Mouse (Mus musculus) gastrocnemius, postnatal 14 days (tissue): ENCODE measurements around the gene Hbb-bs. TPM values are rescaled to one million over a fixed set of nuclear protein-coding genes. Genes with fewer than 3 reads are reported as not detected.
"Not testable (repeated sequence)": the region's sequence is repeated elsewhere in the genome, so short reads cannot be mapped to it uniquely, and the experiment has no call there.

Experiments
- DNase-seq: peaks from one replicate; pipeline ENCODE4 v3.0.0; 2021; ENCODE audit warnings: mixed read lengths
- intact Hi-C: fragments of 180-260 bp; cut with DNase I; formaldehyde crosslinking; loops from one replicate; pipeline ENCODE4 v1.15.1; 2025; ENCODE audit warnings: low total_unique reads
- total RNA-seq, 2 experiments: library from RNA; stranded (reverse); gene quantifications; 2 replicates each; pipeline ENCODE4 v1.2.3; 2021

The Hbb-bs gene
- total RNA-seq, 2 experiments from 2014 or later: 1,097 to 1,122 TPM

DNA sequence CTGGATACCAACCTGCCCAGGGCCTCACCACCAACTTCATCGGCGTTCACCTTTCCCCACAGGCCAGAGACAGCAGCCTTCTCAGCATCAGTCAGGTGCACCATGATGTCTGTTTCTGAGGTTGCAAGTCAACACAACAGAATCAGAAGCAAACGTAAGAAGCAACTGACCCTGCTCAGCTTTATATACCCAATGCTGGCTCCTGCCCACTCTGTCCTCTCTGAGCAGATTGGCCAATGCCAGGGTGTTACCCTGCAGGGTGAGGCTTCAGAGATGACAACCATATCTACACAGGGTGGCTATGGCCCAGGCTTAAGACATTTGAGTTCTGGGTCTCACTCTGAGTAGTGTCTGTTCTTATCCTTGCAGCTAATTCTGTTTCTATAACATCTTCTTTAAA is 14.1 kb downstream of the Hbb-bs start, which contains the start of gene Hbb-bt:
Gene Hbb-bt, minus strand, starts transcription at position 231 of the 400 bp plus-strand sequence.
- intact Hi-C loops: no loop called here

GRCm38 (mm10) chr7:103813152-103813551 is 14.7 kb downstream of the Hbb-bs start:
- DNase-seq, intact Hi-C loops: not testable (repeated sequence)

More for the DNA sequence above, 14.1 kb downstream of the Hbb-bs start, which contains the start of gene Hbb-bt:
- no peak for DNase-seq

DNA sequence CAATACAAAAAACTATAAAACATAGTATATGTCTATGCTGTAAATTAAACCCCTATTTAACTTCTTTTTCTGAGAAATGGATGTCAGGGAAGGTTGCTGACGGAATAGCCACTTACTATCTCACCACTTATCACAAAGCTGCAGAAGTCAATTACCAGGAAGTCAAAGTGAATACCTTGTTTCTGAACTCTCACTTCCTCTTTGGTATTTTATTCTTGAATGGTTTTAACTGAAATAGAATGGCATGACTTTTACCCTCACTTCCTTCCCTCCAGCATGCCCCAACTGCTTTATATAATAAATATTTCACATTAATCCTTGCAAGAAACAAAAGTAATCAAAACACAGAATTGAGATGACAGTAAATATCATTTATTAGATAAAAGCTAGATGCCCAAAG is 15.7 kb downstream of the Hbb-bs start:
- intact Hi-C loops: no loop called here
- no peak for DNase-seq

GRCm38 (mm10) chr7:103811223-103811845 is 16.6 kb downstream of the Hbb-bs start:
- intact Hi-C loops: no loop called here
- DNase-seq: no peak

GRCm38 (mm10) chr7:103810746-103811145 is 17.1 kb downstream of the Hbb-bs start:
- intact Hi-C loops: no loop called here

DNA sequence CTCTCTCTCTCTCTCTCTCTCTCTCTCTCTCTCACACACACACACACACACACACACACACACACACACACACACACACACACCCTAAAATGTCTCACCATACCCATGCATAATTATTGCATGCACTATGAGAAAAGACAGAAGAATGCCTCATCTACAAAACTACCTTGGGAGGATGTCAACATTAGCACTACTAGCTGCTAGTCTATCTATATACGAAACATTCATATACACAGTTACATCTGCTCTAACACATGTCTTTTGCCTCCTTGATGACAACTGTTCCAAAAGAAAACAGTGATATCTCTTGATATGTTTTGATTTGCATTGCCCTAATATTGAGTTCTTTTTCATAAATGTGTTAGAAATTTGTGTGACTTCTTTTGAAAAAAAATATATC is 17.6 kb downstream of the Hbb-bs start:
- intact Hi-C loops: no loop called here
- no peak for DNase-seq

More at GRCm38 (mm10) chr7:103810746-103811145, 17.1 kb downstream of the Hbb-bs start:
- DNase-seq: no peak

DNA sequence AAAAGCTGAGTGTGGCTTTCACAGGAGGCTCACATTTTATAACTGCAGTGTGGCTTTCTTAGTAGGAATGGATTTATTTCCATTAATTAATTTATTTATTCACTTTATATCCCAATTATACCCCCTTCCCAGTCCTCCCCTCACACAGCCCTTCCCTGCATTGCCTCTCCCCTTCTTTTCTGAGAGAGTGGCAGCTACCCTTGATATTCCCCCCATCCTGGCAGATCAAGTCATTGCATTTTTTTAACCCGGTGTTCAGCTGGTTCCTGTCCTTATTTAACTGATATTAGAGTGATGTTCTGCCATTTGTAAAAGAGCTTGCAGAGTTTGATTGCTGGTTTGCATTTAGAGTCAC is 18.1 kb downstream of the Hbb-bs start:
- intact Hi-C loops: no loop called here
- no peak for DNase-seq

DNA sequence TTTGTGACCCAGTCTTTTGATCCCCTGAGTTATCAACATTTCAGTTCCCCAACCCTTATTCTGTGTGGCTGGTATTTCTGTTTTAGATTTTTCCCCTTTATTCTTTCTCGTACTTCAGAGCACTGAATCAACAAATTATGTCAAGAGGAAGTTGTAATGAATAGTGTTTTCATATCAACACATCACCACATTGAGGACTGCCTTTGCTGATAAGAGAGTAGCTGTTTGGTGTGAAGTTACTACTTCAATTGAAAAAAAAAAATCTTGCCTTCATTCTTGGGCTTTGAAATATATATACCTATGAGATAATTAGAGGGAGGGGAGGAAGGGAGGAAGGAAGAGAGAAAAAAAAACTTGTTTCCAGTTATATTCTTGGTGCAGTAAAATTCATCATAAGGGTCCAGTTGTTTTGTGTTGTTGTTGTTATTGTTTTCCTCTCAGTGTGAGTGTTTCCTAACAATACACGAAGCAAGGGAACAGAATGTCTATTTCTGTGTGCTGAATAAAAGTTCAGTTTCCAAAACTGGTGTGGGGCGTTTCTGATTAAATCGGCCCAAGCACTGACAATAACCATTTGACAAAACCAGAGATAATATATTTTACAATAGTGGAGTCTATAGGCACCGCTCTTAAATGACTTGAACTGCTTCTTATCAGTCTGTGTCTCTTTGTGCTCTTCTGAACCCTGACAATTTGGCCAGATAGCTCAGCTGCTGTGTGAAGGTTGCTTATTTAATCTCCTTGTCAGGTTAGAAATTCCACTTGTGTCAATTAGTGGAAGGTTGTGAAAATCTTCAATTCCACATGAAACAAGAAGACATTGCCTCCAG is 18.7 kb downstream of the Hbb-bs start:
- intact Hi-C loops: no loop called here
- no peak for DNase-seq

- intact Hi-C loops, DNase-seq: not testable (repeated sequence)
Measured at GRCm38 (mm10) chr7:103808120-103808519, 19.8 kb downstream of the Hbb-bs start.

DNA sequence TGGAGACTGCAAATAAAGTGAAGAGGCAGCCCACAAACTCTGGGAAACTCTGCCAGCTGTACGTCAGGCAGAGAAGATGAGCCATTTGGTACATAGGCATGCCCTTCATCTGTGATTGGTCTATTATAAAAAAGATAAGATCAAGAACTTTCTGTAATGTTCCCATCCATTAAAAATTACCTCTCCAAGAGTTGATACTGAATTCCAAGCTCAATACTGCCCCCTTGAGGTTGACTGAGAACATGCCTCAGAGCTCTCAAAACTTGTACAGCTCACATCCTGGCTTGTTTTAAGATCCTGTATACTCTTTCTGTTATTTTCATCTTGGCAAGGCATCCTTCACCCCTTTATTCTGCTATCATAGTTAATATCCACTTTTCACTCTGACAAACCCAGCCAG is 21.0 kb downstream of the Hbb-bs start:
- DNase-seq: no peak
- intact Hi-C loops: no loop called here

GRCm38 (mm10) chr7:103792669-103793388 is 35.1 kb downstream of the Hbb-bs start:
- intact Hi-C loops: no loop called here
- no peak for DNase-seq

GRCm38 (mm10) chr7:103791721-103792120 is 36.2 kb downstream of the Hbb-bs start, which contains the start of gene Olfr67:
Gene Olfr67, minus strand, starts transcription at chr7:103791821.
- no peak for DNase-seq
- intact Hi-C loops: no loop called here

GRCm38 (mm10) chr7:103779598-103779997 is 48.3 kb downstream of the Hbb-bs start, which contains the start of gene Olfr68:
Gene Olfr68, minus strand, starts transcription at chr7:103779698.
- no peak for DNase-seq
- intact Hi-C loops: no loop called here

DNA sequence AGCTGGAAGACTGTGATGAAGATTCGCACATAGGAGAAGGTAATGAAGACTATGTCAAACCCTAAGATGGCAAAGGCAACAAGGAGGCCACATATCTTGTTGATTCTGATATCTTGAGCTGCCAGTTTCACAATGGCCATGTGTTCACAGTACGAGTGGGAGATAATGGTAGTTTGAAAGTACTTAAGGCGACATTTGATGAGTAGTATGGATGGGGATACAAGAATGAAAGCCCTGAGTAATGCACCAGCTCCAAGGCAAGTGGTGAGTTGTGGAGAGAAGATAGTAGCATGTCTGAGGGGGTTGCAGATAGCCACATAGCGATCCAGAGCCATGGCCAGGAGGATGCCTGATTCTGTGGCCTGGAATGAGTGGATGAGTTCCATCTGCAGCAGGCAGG is 50.2 kb downstream of the Hbb-bs start:
- intact Hi-C loops, DNase-seq: not testable (repeated sequence)

Other genes with a start within 250 kb of the Hbb-bs start
- gene Olfr618, start 238.0 kb downstream of the Hbb-bs start, total RNA-seq: not detected
- gene Olfr619, start 227.5 kb downstream of the Hbb-bs start, total RNA-seq: not detected
- not detected for gene Olfr620, start 215.6 kb downstream of the Hbb-bs start, total RNA-seq
- not detected for gene Olfr622, start 185.4 kb downstream of the Hbb-bs start, total RNA-seq
- gene Olfr623, start 164.4 kb downstream of the Hbb-bs start, total RNA-seq: not detected
- not detected for gene Olfr624, start 156.9 kb downstream of the Hbb-bs start, total RNA-seq
- gene Olfr625-ps1, start 145.4 kb downstream of the Hbb-bs start, total RNA-seq: not detected
- not detected for gene Olfr243, start 113.4 kb downstream of the Hbb-bs start, total RNA-seq
- not detected for gene Olfr628, start 97.7 kb downstream of the Hbb-bs start, total RNA-seq
- not detected for gene Olfr629, start 83.2 kb downstream of the Hbb-bs start, total RNA-seq
- not detected for gene Olfr630, start 70.8 kb downstream of the Hbb-bs start, total RNA-seq
- gene Olfr69, start 56.5 kb downstream of the Hbb-bs start, total RNA-seq: not detected
- not detected for gene Olfr68, start 48.4 kb downstream of the Hbb-bs start, total RNA-seq
- not detected for gene Olfr67, start 36.3 kb downstream of the Hbb-bs start, total RNA-seq
- 100 to 1,000 TPM; 114 to 127 TPM for gene Hbb-bt, start 14.1 kb downstream of the Hbb-bs start, total RNA-seq
- gene Hbb-bh2, start 12.4 kb upstream of the Hbb-bs start, total RNA-seq: not detected
- not detected for gene Hbb-bh1, start 15.1 kb upstream of the Hbb-bs start, total RNA-seq
- not detected for gene Hbb-y, start 25.1 kb upstream of the Hbb-bs start, total RNA-seq
- not detected for gene Olfr66, start 58.2 kb upstream of the Hbb-bs start, total RNA-seq
- not detected for gene Olfr64, start 66.4 kb upstream of the Hbb-bs start, total RNA-seq
- not detected for gene Olfr65, start 75.4 kb upstream of the Hbb-bs start, total RNA-seq
- gene Olfr631, start 100.7 kb upstream of the Hbb-bs start, total RNA-seq: not detected
- not detected for gene Olfr632, start 106.3 kb upstream of the Hbb-bs start, total RNA-seq
- not detected for gene Olfr633, start 116.3 kb upstream of the Hbb-bs start, total RNA-seq
- gene Olfr635, start 143.1 kb upstream of the Hbb-bs start, total RNA-seq: not detected
- not detected for gene Olfr638, start 170.7 kb upstream of the Hbb-bs start, total RNA-seq
- not detected for gene Olfr639, start 189.2 kb upstream of the Hbb-bs start, total RNA-seq
- not detected for gene Olfr640, start 197.5 kb upstream of the Hbb-bs start, total RNA-seq
- not detected for gene Olfr641, start 207.3 kb upstream of the Hbb-bs start, total RNA-seq
- not detected for gene Olfr642, start 224.6 kb upstream of the Hbb-bs start, total RNA-seq
- not detected for gene 4930516K23Rik, start 233.3 kb upstream of the Hbb-bs start, total RNA-seq
- gene Olfr644, start 243.8 kb upstream of the Hbb-bs start, total RNA-seq: not detected